Mouse (Mus musculus) frontal cortex, adult (tissue): ENCODE results near the gene Hspa1b.
"Not testable (repeated sequence)": the region's sequence is repeated elsewhere in the genome, so short reads cannot be mapped to it uniquely, and the experiment has no call there.

Experiments
- ATAC-seq: cut with Nextera tagmentation; 2 replicates; pipeline ENCODE4 v1.9.2; 2017; ENCODE audit warnings: mild to moderate bottlenecking, moderate library complexity, mixed read lengths; ENCODE audit not compliant: low TSS enrichment

Gene Hspa1b

DNA sequence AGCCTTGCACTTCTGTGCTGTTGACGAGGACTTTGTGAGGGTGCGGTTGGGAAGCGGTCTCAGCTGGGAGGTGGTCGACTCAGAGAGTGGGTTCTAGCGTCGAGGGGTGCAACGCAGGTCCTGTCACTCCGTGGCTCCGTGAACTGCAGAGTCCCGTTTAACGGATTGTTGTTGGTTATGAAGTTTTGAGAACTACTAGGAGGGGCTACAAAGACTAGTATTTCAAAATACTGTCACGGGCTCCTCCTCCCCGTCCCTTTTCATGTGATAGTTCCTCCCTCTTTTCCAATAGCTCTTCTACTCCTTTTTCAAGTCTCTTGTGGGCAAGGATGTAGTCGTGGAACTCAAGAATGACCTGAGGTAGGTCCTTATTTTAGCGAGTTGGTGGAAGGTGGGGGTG lies 23.3 kb upstream of the Hspa1b start:
- ATAC-seq: no peak

DNA sequence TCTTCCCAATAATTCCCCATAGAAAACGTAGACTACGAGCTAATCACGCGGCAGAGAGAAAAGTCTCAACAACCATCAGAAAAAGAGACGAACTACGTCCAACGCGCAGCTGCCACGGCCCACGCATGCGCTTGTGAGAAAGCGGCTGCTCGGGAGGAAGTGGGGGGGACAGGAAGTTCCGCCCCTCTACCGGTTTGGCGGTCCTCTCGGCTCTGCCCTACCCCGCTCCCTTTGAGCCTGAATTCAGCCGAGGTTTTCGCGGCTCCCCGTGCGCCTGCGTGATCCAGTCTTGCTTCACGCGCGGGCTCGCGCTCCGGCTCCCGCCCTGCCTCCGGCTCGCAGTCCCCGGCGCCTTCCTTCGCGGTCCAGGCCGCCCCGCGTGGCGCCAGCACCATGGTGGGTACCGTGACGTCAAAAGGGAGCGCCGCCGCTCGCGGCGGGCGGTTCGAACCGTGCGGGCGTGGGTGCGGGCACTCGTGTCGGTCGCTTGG lies 22.7 kb upstream of the Hspa1b start, which contains the start of gene Lsm2:
Gene Lsm2, plus strand, starts transcription at position 173 of the 491 bp plus-strand sequence.
- peak; percentile 92 for ATAC-seq

- peak; percentile 18; the same call in 1 of the 2 replicates for ATAC-seq
Observed at GRCm38 (mm10) chr17:34980655-34981054, 21.6 kb upstream of the Hspa1b start.

DNA sequence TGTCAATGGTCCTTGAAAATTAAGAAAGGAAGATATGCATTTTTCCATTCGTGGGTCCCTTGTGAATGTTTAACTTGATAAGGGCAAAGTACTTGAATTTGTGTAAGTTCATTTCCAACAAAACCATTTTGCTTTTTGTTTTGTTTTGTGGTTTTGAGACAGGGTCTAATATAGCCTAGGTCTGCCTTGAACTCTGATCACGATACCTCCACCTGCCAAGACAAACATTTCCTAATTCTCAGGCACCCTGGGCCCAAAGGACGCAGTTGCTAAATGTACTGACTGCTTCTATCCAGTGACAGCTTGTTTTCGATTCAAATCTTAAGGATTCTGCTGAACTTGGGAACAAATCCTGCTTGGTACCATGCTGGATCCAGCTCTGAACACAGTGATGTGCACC lies 20.6 kb upstream of the Hspa1b start:
- no peak for ATAC-seq

DNA sequence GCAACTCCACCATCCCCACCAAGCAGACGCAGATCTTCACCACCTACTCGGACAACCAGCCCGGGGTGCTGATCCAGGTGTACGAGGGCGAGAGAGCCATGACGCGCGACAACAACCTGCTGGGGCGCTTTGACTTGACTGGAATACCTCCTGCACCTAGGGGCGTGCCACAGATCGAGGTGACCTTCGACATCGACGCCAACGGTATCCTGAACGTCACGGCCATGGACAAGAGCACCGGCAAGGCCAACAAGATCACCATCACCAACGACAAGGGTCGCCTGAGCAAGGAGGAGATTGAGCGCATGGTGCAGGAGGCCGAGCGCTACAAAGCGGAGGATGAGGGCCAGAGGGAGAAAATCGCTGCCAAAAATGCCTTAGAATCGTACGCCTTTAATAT lies 19.2 kb upstream of the Hspa1b start:
- no peak for ATAC-seq

DNA sequence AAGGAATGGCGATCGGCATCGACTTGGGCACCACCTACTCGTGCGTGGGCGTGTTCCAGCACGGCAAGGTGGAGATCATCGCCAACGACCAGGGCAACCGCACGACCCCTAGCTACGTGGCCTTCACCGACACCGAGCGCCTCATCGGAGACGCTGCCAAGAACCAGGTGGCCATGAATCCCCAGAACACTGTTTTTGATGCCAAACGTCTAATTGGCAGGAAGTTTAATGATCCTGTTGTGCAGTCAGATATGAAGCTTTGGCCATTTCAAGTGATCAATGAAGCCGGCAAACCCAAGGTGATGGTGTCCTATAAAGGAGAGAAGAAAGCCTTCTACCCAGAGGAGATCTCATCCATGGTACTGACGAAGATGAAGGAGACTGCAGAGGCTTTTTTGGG lies 18.0 kb upstream of the Hspa1b start:
- ATAC-seq: no peak

GRCm38 (mm10) chr17:34975581-34976492 lies 16.8 kb upstream of the Hspa1b start:
- no peak for ATAC-seq

- ATAC-seq: peak; percentile 93
Observed at GRCm38 (mm10) chr17:34972069-34972749, 13.2 kb upstream of the Hspa1b start, which contains the start of the genes Hspa1a and Hspa1l. Gene Hspa1a, minus strand, starts transcription at chr17:34972156. Gene Hspa1l, plus strand, starts transcription at chr17:34972703.

DNA sequence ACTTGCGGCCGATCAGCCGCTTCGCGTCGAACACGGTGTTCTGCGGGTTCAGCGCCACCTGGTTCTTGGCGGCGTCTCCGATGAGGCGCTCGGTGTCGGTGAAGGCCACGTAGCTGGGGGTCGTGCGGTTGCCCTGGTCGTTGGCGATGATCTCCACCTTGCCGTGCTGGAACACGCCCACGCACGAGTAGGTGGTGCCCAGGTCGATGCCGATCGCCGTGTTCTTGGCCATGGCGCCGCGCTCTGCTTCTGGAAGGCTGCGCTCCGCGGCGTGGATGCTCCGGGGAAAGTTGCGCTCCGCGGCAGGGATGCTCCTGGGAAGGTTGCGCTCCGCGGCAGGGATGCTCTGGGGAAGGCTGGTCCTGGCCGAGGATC lies 12.6 kb upstream of the Hspa1b start:
- ATAC-seq: not testable (repeated sequence)

DNA sequence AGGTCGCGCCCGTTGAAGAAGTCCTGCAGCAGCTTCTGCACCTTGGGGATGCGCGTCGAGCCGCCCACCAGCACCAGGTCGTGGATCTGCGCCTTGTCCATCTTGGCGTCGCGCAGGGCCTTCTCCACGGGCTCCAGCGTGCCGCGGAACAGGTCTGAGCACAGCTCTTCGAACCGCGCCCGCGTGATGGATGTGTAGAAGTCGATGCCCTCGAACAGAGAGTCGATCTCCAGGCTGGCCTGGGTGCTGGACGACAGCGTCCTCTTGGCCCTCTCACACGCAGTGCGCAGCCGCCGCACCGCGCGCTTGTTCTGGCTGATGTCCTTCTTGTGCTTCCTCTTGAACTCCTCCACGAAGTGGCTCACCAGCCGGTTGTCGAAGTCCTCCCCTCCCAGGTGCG lies 11.8 kb upstream of the Hspa1b start:
- not testable (repeated sequence) for ATAC-seq

- not testable (repeated sequence) for ATAC-seq
Observed at GRCm38 (mm10) chr17:34969822-34970221, 10.8 kb upstream of the Hspa1b start, which contains the start of gene Gm20481. Gene Gm20481, plus strand, starts transcription at chr17:34969912.

GRCm38 (mm10) chr17:34965627-34966026 lies 6.6 kb upstream of the Hspa1b start:
- no peak for ATAC-seq

DNA sequence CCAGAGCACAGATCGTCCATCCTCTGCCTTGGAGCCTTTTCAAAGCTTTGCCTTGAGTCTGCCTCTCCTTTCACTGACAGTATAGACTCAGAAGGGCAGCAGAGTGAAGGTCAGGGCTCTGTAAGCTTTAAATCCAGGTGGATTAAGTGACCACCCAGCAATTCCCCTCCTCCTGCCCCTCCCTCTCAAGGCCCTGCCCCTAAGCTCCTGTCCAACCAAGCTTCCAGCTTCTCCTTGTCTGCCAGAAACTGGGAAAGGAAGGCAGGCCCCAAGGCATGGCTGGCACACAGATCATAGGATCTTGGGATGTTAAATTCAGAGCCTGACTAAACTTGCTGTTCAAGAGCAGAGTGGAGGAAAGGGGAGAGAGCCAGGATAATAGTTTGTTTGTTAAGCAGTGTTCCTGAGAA lies 5.6 kb upstream of the Hspa1b start:
- no peak for ATAC-seq

GRCm38 (mm10) chr17:34962841-34963240 lies 3.8 kb upstream of the Hspa1b start:
- ATAC-seq: no peak

GRCm38 (mm10) chr17:34962125-34962524 lies 3.1 kb upstream of the Hspa1b start:
- ATAC-seq: no peak

- no peak for ATAC-seq
Observed at GRCm38 (mm10) chr17:34960702-34961493, 1.9 kb upstream of the Hspa1b start.

- ATAC-seq: no peak
Observed at GRCm38 (mm10) chr17:34959881-34960515, 960 bp upstream of the Hspa1b start.

DNA sequence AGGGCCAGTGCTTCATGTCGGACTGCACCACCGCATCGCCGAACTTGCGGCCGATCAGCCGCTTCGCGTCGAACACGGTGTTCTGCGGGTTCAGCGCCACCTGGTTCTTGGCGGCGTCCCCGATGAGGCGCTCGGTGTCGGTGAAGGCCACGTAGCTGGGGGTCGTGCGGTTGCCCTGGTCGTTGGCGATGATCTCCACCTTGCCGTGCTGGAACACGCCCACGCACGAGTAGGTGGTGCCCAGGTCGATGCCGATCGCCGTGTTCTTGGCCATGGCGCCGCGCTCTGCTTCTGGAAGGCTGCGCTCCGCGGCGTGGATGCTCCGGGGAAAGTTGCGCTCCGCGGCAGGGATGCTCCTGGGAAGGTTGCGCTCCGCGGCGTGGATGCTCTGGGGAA lies 306 bp downstream of the Hspa1b start:
- ATAC-seq: not testable (repeated sequence)

DNA sequence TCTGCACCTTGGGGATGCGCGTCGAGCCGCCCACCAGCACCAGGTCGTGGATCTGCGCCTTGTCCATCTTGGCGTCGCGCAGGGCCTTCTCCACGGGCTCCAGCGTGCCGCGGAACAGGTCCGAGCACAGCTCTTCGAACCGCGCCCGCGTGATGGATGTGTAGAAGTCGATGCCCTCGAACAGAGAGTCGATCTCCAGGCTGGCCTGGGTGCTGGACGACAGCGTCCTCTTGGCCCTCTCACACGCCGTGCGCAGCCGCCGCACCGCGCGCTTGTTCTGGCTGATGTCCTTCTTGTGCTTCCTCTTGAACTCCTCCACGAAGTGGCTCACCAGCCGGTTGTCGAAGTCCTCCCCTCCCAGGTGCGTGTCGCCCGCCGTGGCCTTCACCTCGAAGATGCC lies 1.1 kb downstream of the Hspa1b start:
- ATAC-seq: not testable (repeated sequence)

GRCm38 (mm10) chr17:34957291-34957690 lies 1.7 kb downstream of the Hspa1b start:
- ATAC-seq: not testable (repeated sequence)

DNA sequence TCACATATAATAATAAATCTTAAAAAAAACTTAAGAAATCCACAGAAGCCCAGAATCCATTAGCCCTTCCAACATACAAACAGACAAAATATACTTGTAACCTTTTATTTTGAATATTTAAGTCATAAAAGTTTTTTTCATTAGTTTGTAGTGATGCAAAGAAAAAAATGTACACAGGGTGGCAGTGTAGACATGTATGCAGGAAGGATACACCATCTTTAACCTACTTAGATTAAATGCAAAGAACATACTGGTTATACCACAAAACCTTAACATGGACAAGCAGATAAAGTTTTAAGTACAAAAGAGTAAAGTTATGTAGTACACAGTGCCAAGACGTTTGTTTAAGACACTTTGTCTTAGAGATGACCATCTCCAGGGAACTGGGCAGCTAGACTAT lies 2.7 kb downstream of the Hspa1b start:
- no peak for ATAC-seq
